Mouse (Mus musculus): Measurements from ENCODE around the gene Mvp. TPM values are rescaled to one million over a fixed set of nuclear protein-coding genes. Genes with fewer than 3 reads are reported as not detected.

Gene Mvp
- 10 to 100 TPM; 48.6 to 50.8 TPM for total RNA-seq (2023)

GRCm38 (mm10) chr7:127014320-127014719 lies at the start of gene Mvp:
Mvp (minus strand) TSS chr7:127014621.

GRCm38 (mm10) chr7:127041851-127042672 lies 27.6 kb upstream of the Mvp start, which contains the start of gene Kif22:
Kif22 (minus strand) TSS chr7:127042471.

GRCm38 (mm10) chr7:127026984-127027726 lies 12.7 kb upstream of the Mvp start, which contains the start of gene Maz:
Maz (minus strand) TSS chr7:127027037.

GRCm38 (mm10) chr7:127020901-127021562 lies 6.6 kb upstream of the Mvp start, which contains the start of the genes Gm42742 and Prrt2:
Gm42742 (minus strand) TSS chr7:127021097.
Prrt2 (minus strand) TSS chr7:127021211.

GRCm38 (mm10) chr7:127016971-127017949 lies 2.8 kb upstream of the Mvp start, which contains the start of gene Pagr1a:
Pagr1a (minus strand) TSS chr7:127017352.

GRCm38 (mm10) chr7:127016481-127016485 lies 1.9 kb upstream of the Mvp start, which contains the start of gene Pagr1b:
Pagr1b (minus strand) TSS chr7:127016484.

GRCm38 (mm10) chr7:126975950-126976866 lies 38.2 kb downstream of the Mvp start, which contains the start of gene Cdiptos:
Cdiptos (minus strand) TSS chr7:126976098.

GRCm38 (mm10) chr7:126975893-126975949 lies 38.7 kb downstream of the Mvp start, which contains the start of gene Cdipt:
Cdipt (plus strand) TSS chr7:126975914.

GRCm38 (mm10) chr7:126949793-126950646 lies 64.4 kb downstream of the Mvp start, which contains the start of gene Sez6l2:
Sez6l2 (plus strand) TSS chr7:126950563.

GRCm38 (mm10) chr7:126949403-126949792 lies 65.0 kb downstream of the Mvp start, which contains the start of gene Asphd1:
Asphd1 (minus strand) TSS chr7:126949582.

Other genes starting within 250 kb of the Mvp start
- 1 to 10 TPM; 2.8 to 5.7 TPM for gene Gdpd3, start 248.3 kb downstream of the Mvp start, total RNA-seq (2023)
- 100 to 1,000 TPM; 274 to 280 TPM for gene Ypel3, start 237.7 kb downstream of the Mvp start, total RNA-seq (2023)
- 10 to 100 TPM; 11.8 to 12.3 TPM for gene Tbx6, start 233.1 kb downstream of the Mvp start, total RNA-seq (2023)
- 100 to 1,000 TPM; 276 to 290 TPM for gene Ppp4c, start 222.1 kb downstream of the Mvp start, total RNA-seq (2023)
- not detected for gene Fam57b, start 217.0 kb downstream of the Mvp start, total RNA-seq (2023)
- not detected for gene 4930451I11Rik, start 183.0 kb downstream of the Mvp start, total RNA-seq (2023)
- gene Doc2a, start 167.2 kb downstream of the Mvp start, total RNA-seq (2023): not detected
- 10 to 100 TPM; 26.6 to 34.7 TPM for gene Hirip3, start 152.6 kb downstream of the Mvp start, total RNA-seq (2023)
- 10 to 100 TPM; 93.9 to 94.9 TPM for gene Ino80e, start 152.2 kb downstream of the Mvp start, total RNA-seq (2023)
- gene Taok2, start 129.9 kb downstream of the Mvp start, total RNA-seq (2023): 100 to 1,000 TPM in 1 of 2 experiments, 10 to 100 TPM in 1; 99.5 to 101 TPM
- gene Tmem219, start 91.7 kb downstream of the Mvp start, total RNA-seq (2023): 10 to 100 TPM; 48.7 to 52.4 TPM
- gene Kctd13, start 85.7 kb downstream of the Mvp start, total RNA-seq (2023): 10 to 100 TPM; 43.5 to 46.3 TPM
- not detected for gene Asphd1, start 65.0 kb downstream of the Mvp start, total RNA-seq (2023)
- gene Sez6l2, start 64.1 kb downstream of the Mvp start, total RNA-seq (2023): 1 to 10 TPM; 6.3 to 7.0 TPM
- gene Cdipt, start 38.7 kb downstream of the Mvp start, total RNA-seq (2023): 10 to 100 TPM; 78.8 to 82.2 TPM
- gene Cdiptos, start 38.5 kb downstream of the Mvp start, total RNA-seq (2023): 1 to 10 TPM in 1 of 2 experiments, under 1 TPM in 1; 0.81 to 1.7 TPM
- 1 to 10 TPM in 1 of 2 experiments, not detected in 1; 2.8 TPM for gene Pagr1b, start 1.9 kb upstream of the Mvp start, total RNA-seq (2023)
- 10 to 100 TPM in 1 of 2 experiments, 1 to 10 TPM in 1; 4.6 to 47.0 TPM for gene Pagr1a, start 2.7 kb upstream of the Mvp start, total RNA-seq (2023)
- gene Gm42742, start 6.5 kb upstream of the Mvp start, total RNA-seq (2023): 10 to 100 TPM; 16.6 to 46.2 TPM
- 1 to 10 TPM; 1.2 to 1.9 TPM for gene Prrt2, start 6.6 kb upstream of the Mvp start, total RNA-seq (2023)
- gene Maz, start 12.4 kb upstream of the Mvp start, total RNA-seq (2023): 100 to 1,000 TPM; 251 to 254 TPM
- 1 to 10 TPM; 3.1 to 4.2 TPM for gene Kif22, start 27.9 kb upstream of the Mvp start, total RNA-seq (2023)
- not detected for gene Zg16, start 72.7 kb upstream of the Mvp start, total RNA-seq (2023)
- 10 to 100 TPM; 69.0 to 74.5 TPM for gene AI467606, start 76.7 kb upstream of the Mvp start, total RNA-seq (2023)
- 1 to 10 TPM in 1 of 2 experiments, under 1 TPM in 1; 0.52 to 1.5 TPM for gene Qprt, start 107.6 kb upstream of the Mvp start, total RNA-seq (2023)
- gene Spn, start 123.2 kb upstream of the Mvp start, total RNA-seq (2023): 10 to 100 TPM in 1 of 2 experiments, 1 to 10 TPM in 1; 7.3 to 10.0 TPM
- gene Cd2bp2, start 181.4 kb upstream of the Mvp start, total RNA-seq (2023): 10 to 100 TPM; 75.1 to 82.8 TPM
- gene Tbc1d10b, start 193.8 kb upstream of the Mvp start, total RNA-seq (2023): 10 to 100 TPM; 59.8 to 76.1 TPM
- 1 to 10 TPM; 5.8 to 9.7 TPM for gene Mylpf, start 194.3 kb upstream of the Mvp start, total RNA-seq (2023)
- 10 to 100 TPM; 15.8 to 18.7 TPM for gene Zfp553, start 218.4 kb upstream of the Mvp start, total RNA-seq (2023)
- 100 to 1,000 TPM; 394 to 455 TPM for gene Sept1, start 218.5 kb upstream of the Mvp start, total RNA-seq (2023)
- gene Zfp771, start 229.7 kb upstream of the Mvp start, total RNA-seq (2023): 10 to 100 TPM; 19.5 to 26.9 TPM
- 10 to 100 TPM; 17.2 TPM for gene Dctpp1, start 246.1 kb upstream of the Mvp start, total RNA-seq (2023)